Mouse (Mus musculus) heart, postnatal 0 days (tissue): ENCODE measurements at regions not wholly inside any gene's neighbourhood (a gene's known extent, or its start where the extent isn't known, plus 50 kb on each side); places are given as distances from the start of the nearest gene placed in this dataset.

Experiments used
- ATAC-seq: fragments of 200-750 bp; cut with Nextera tagmentation; 2 replicates; pipeline ENCODE4 v1.8.0; 2017; ENCODE audit warnings: low read depth, moderate number of reproducible peaks, moderate library complexity; ENCODE audit not compliant: insufficient read depth
- DNase-seq: peaks from one replicate; pipeline ENCODE4 v3.0.0-alpha.2; 2016; ENCODE audit warnings: low spot score
- H3K27ac ChIP-seq: fragments of 300-500 bp; sonication (generic); 2 replicates; pipeline ENCODE4 v1.5.1; 2014; ENCODE audit warnings: low read depth, mild to moderate bottlenecking
- H3K27me3 ChIP-seq: fragments of 300-500 bp; sonication (generic); 2 replicates; pipeline ENCODE4 v1.6.1; 2014; ENCODE audit warnings: low read length, mixed read lengths; ENCODE audit not compliant: control insufficient read depth, insufficient read depth
- H3K36me3 ChIP-seq: fragments of 300-500 bp; sonication (generic); replicated peaks from 2 replicates; pipeline ENCODE4 v1.6.1; 2014; ENCODE audit warnings: low read length, mixed read lengths; ENCODE audit not compliant: control insufficient read depth, insufficient read depth
- H3K4me1 ChIP-seq: fragments of 300-500 bp; sonication (generic); 2 replicates; pipeline ENCODE4 v1.6.1; 2014; ENCODE audit warnings: antibody characterized with exemption; ENCODE audit not compliant: control insufficient read depth, insufficient read depth
- H3K4me2 ChIP-seq: fragments of 300-500 bp; sonication (generic); 2 replicates; pipeline ENCODE4 v1.6.1; 2014; ENCODE audit warnings: low read depth, mild to moderate bottlenecking, low read length, moderate library complexity
- H3K4me3 ChIP-seq: fragments of 300-500 bp; sonication (generic); 2 replicates; pipeline ENCODE4 v1.5.1; 2014; ENCODE audit warnings: low read depth, low read length
- H3K9ac ChIP-seq: fragments of 300-500 bp; sonication (generic); replicated peaks from 2 replicates; pipeline ENCODE4 v1.6.1; 2014; ENCODE audit warnings: low read depth, low read length, mixed read lengths
- H3K9me3 ChIP-seq: fragments of 300-500 bp; sonication (generic); replicated peaks from 2 replicates; pipeline ENCODE4 v1.6.1; 2016; ENCODE audit warnings: low read length; ENCODE audit not compliant: control insufficient read depth
- CTCF ChIP-seq: IDR thresholded peaks from 2 replicates; pipeline ENCODE4 v1.5.1; 2016; ENCODE audit warnings: antibody characterized with exemption, control low read depth, low read depth
- EP300 ChIP-seq: IDR thresholded peaks from 2 replicates; pipeline ENCODE4 v1.6.1; 2016; ENCODE audit warnings: antibody characterized with exemption, low read depth
- WGBS: fragments of 180-500 bp; shearing (Covaris S2); extraction: QIAGEN DNeasy Blood & Tissue Kit; methylation state at CpG from one replicate; pipeline ENCODE4 v1.1.7; 2014; 5-methylcytosine and 5-hydroxymethylcytosine counted together

DNA sequence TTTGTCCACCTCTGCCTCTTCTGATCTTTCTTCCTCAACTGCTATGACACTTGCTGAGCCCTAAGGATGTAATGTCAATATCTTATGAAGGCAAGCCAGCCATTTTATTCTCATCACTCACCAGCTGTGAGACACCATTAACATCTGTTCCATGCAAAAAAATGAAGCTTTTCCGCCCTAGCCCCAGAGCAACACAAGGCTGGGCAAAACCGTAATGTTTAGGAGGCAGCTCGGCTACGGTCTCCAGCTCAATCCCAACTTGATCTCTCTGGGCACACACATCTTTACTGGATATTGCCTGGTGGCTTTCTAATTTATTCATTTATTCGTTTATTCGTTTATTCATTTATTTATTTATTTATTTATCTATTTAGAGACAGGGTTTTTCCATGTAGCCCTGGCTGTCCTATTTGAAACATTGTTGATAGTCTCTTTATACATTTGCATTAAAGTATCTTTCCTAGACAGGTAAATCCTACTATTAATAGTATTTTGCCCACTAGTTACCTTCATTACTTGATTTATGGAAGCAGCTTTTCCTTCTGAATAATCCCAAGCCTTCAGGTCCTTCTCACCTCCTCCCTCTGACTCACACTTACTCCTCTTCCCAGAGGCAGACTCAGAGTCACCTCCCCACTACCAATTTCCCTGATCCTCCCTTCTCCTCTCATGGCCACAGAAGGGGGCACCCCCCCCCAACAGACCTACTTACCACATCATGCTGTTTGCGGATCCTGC, 99.9 kb upstream of the Cpm start:
- no peak overlapping the region for H3K9ac ChIP-seq
- no peaks in the 10 kb centered on the region for H3K9me3 ChIP-seq
- no peak overlapping the region for H3K27ac ChIP-seq
- 76% methylated on average over 7 of the region's 7 CpGs for WGBS
- no peak for TF ChIP-seq EP300
- TF ChIP-seq CTCF: no peak
- no peak overlapping the region for H3K4me2 ChIP-seq
- no peaks in the 10 kb centered on the region for H3K4me1 ChIP-seq
- no peaks in the 10 kb centered on the region for H3K27me3 ChIP-seq
- no peaks in the 10 kb centered on the region for H3K36me3 ChIP-seq
- no peak overlapping the region for H3K4me3 ChIP-seq
- no peak for ATAC-seq
- no peak for DNase-seq

- ATAC-seq: no peak
These were observed 100.6 kb upstream of the Cpm start for GRCm38 (mm10) chr10:117528575-117529268.

DNA sequence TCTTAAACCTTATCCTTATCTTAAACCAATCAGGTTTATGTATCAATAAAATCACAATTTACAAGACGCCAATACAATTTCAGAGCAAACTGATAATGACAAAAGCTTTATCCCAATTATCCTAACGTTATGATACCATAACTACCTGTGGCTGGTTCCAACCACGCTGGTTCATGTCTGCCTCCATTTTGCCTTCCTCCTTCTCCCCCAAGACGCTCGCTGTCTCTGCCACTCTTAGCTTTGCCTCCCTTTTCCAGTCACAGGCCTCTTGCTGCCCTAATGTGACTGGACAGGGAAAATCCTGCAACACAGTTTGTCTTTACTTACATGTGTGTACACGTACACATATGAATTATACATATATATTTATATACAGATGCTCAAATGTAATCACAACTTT, 101.3 kb upstream of the Cpm start:
- H3K9ac ChIP-seq: no peak overlapping the region
- H3K4me3 ChIP-seq: no peak overlapping the region
- 76% methylated on average over 6 of the region's 6 CpGs for WGBS
- H3K4me1 ChIP-seq: no peaks in the 10 kb centered on the region
- no peak overlapping the region for H3K4me2 ChIP-seq
- H3K9me3 ChIP-seq: no peaks in the 10 kb centered on the region
- H3K27ac ChIP-seq: no peak overlapping the region
- no peak for ATAC-seq
- no peaks in the 10 kb centered on the region for H3K36me3 ChIP-seq
- TF ChIP-seq CTCF: no peak
- no peak for TF ChIP-seq EP300
- no peaks in the 10 kb centered on the region for H3K27me3 ChIP-seq
- DNase-seq: no peak

More at GRCm38 (mm10) chr10:117528575-117529268, 100.6 kb upstream of the Cpm start:
- WGBS: 82% methylated on average over 8 of the region's 8 CpGs
- H3K4me3 ChIP-seq: no peak overlapping the region
- TF ChIP-seq CTCF: no peak
- TF ChIP-seq EP300: no peak
- no peak overlapping the region for H3K4me2 ChIP-seq
- no peak overlapping the region for H3K9ac ChIP-seq
- H3K4me1 ChIP-seq: no peaks in the 10 kb centered on the region
- no peaks in the 10 kb centered on the region for H3K36me3 ChIP-seq
- no peaks in the 10 kb centered on the region for H3K9me3 ChIP-seq
- H3K27ac ChIP-seq: no peak overlapping the region
- no peaks in the 10 kb centered on the region for H3K27me3 ChIP-seq
- DNase-seq: no peak

- no peaks in the 10 kb centered on the region for H3K4me1 ChIP-seq
- whole genome bisulfite sequencing: 83% methylated on average over 5 of the region's 5 CpGs
- ATAC-seq: no peak
- no peaks in the 10 kb centered on the region for H3K27me3 ChIP-seq
- H3K36me3 ChIP-seq: no peaks in the 10 kb centered on the region
- H3K4me2 ChIP-seq: no peak overlapping the region
- no peak for TF ChIP-seq CTCF
- TF ChIP-seq EP300: no peak
- H3K9me3 ChIP-seq: no peaks in the 10 kb centered on the region
- no peak overlapping the region for H3K27ac ChIP-seq
- H3K9ac ChIP-seq: no peak overlapping the region
- no peak overlapping the region for H3K4me3 ChIP-seq
- no peak for DNase-seq
These were observed 102.1 kb upstream of the Cpm start for GRCm38 (mm10) chr10:117527243-117527642.

DNA sequence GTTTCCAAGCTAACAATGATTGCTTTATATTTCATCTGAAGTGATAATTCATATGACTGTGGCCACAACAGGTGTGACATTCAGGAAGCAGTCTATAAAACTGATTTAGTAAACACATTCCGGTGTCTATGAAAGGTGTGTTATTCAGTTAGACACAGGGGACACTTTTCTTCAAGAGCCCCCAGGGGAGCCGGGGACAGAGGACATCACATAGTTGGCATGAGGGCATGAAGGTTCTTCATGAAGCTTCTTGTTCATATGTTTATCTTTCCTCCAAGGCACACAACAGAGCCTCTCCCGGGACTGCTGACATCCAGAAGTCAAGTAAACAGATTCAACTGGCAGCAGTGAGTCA, 102.5 kb upstream of the Cpm start:
- Histone ChIP-seq H3K27ac (no peak overlapping the region), H3K9me3 (no peaks in the 10 kb centered on the region), H3K4me3 (no peak overlapping the region), H3K9ac (no peak overlapping the region), H3K4me2 (no peak overlapping the region), H3K4me1 (no peaks in the 10 kb centered on the region), H3K36me3 (no peaks in the 10 kb centered on the region), H3K27me3 (no peaks in the 10 kb centered on the region)
- no peak for DNase-seq
- TF ChIP-seq EP300 (no peak), CTCF (no peak)
- 66% methylated on average over 3 of the region's 3 CpGs for WGBS
- ATAC-seq: no peak
